Mouse (Mus musculus) liver, embryonic 14.5 days (tissue): ENCODE measurements at regions not wholly inside any gene's neighbourhood (a gene's known extent, or its start where the extent isn't known, plus 50 kb on each side); places are given as distances from the start of the nearest gene placed in this dataset.

Source experiments
- ATAC-seq: fragments of 200-750 bp; cut with Nextera tagmentation; 2 replicates; pipeline ENCODE4 v1.8.0; 2017; ENCODE audit warnings: moderate number of reproducible peaks, mild to moderate bottlenecking, moderate library complexity; ENCODE audit not compliant: insufficient read depth
- DNase-seq, 3 experiments: peaks; one replicate each; pipeline ENCODE4 v3.0.0-alpha.2; 2012 to 2013; ENCODE audit warnings: low read depth in 3 of 3, low spot score in 3 of 3
- H3K27ac ChIP-seq: fragments of 300-500 bp; sonication (generic); 2 replicates; pipeline ENCODE4 v1.5.1; 2014; ENCODE audit warnings: moderate library complexity, mild to moderate bottlenecking, control low read depth, inconsistent platforms
- H3K27me3 ChIP-seq: fragments of 300-500 bp; sonication (generic); 2 replicates; pipeline ENCODE4 v1.6.1; 2014; ENCODE audit warnings: mild to moderate bottlenecking, low read length, moderate library complexity; ENCODE audit not compliant: control insufficient read depth, insufficient read depth
- H3K36me3 ChIP-seq: fragments of 300-500 bp; sonication (generic); replicated peaks from 2 replicates; pipeline ENCODE4 v1.6.1; 2014; ENCODE audit warnings: low read depth; ENCODE audit not compliant: control insufficient read depth, insufficient read depth
- H3K4me1 ChIP-seq, 2 experiments: fragments of 200-500 bp in 1 of 2; fragments of 300-500 bp in 1 of 2; sonication (generic) in 1 of 2; replicated peaks; 2 replicates each; pipeline ENCODE4 v1.6.1; 2012 to 2014; ENCODE audit warnings: antibody characterized with exemption in 1 of 2, inconsistent platforms in 1 of 2, low read length in 1 of 2; ENCODE audit not compliant: control insufficient read depth in 2 of 2, insufficient read depth in 2 of 2
- H3K4me2 ChIP-seq: fragments of 300-500 bp; sonication (generic); 2 replicates; pipeline ENCODE4 v1.6.1; 2014; ENCODE audit warnings: low read depth, mild to moderate bottlenecking, control low read depth, moderate library complexity
- H3K4me3 ChIP-seq, 2 experiments: fragments of 200-500 bp in 1 of 2; fragments of 300-500 bp in 1 of 2; sonication (generic) in 1 of 2; 2 replicates each; pipeline ENCODE4 v1.5.1; 2012 to 2014; ENCODE audit warnings: low read depth in 2 of 2, low read length in 2 of 2, mild to moderate bottlenecking in 2 of 2, control low read depth in 1 of 2, inconsistent platforms in 1 of 2, moderate library complexity in 1 of 2; ENCODE audit not compliant: insufficient read depth in 1 of 2
- H3K9ac ChIP-seq: fragments of 300-500 bp; sonication (generic); replicated peaks from 2 replicates; pipeline ENCODE4 v1.6.1; 2014; ENCODE audit warnings: mild to moderate bottlenecking, control low read depth, moderate library complexity
- H3K9me3 ChIP-seq: fragments of 300-500 bp; sonication (generic); 2 replicates; pipeline ENCODE4 v1.6.1; 2016; ENCODE audit warnings: low read length, mixed read lengths; ENCODE audit not compliant: control insufficient read depth
- CTCF ChIP-seq: IDR thresholded peaks from 2 replicates; pipeline ENCODE4 v1.5.1; 2016; ENCODE audit warnings: antibody characterized with exemption, low read depth, control low read depth
- EP300 ChIP-seq: IDR thresholded peaks from 2 replicates; pipeline ENCODE4 v1.6.1; 2016; ENCODE audit warnings: antibody characterized with exemption, low read depth
- WGBS: fragments of 180-500 bp; shearing (Covaris S2); extraction: QIAGEN DNeasy Blood & Tissue Kit; methylation state at CpG from one replicate; pipeline ENCODE4 v1.1.7; 2014; ENCODE audit not compliant: insufficient replicate concordance; 5-methylcytosine and 5-hydroxymethylcytosine counted together

DNA sequence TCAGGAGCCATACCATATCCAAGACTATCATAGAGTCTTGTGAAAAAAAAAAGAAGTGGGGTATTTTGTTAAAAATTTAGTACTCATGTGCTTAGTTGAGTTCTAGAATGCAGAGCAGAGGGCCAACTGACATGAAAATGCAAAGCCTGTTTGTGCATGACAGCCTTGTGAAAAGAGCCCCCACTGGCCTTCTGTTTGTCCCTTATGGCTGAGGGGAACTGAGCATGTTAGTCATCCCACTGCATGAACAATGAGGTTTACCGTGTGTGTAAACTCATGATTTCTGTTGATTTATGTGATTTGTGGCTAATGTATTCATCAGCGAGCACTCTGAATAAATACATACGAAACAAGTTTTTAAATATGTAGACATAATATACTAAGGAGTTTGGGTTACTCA lies 266.1 kb upstream of the Nox3 start:
- no peak for TF ChIP-seq EP300
- TF ChIP-seq CTCF = no peak
- H3K27me3 ChIP-seq = no peaks in the 10 kb centered on the region
- no peaks in the 10 kb centered on the region for H3K9me3 ChIP-seq
- H3K27ac ChIP-seq = no peak overlapping the region
- no peaks in the 10 kb centered on the region for H3K36me3 ChIP-seq
- 57% methylated on average over 3 of the region's 3 CpGs for WGBS
- no peak overlapping the region for H3K4me3 ChIP-seq
- H3K4me1 ChIP-seq = no peaks in the 10 kb centered on the region
- no peak overlapping the region for H3K9ac ChIP-seq
- no peak for ATAC-seq
- DNase-seq = no peak
- no peak overlapping the region for H3K4me2 ChIP-seq

- Histone ChIP-seq H3K4me2 (no peak overlapping the region), H3K27ac (no peak overlapping the region), H3K27me3 (no peaks in the 10 kb centered on the region), H3K36me3 (no peaks in the 10 kb centered on the region), H3K4me1 (no peaks in the 10 kb centered on the region), H3K4me3 (no peak overlapping the region), H3K9me3 (no peaks in the 10 kb centered on the region), H3K9ac (no peak overlapping the region)
- ATAC-seq = no peak
- TF ChIP-seq EP300 (no peak), CTCF (no peak)
- WGBS = 53% methylated on average over 3 of the region's 3 CpGs
- no peak for DNase-seq
Measured at GRCm38 (mm10) chr17:3946540-3946939, 250.5 kb upstream of the Nox3 start.

DNA sequence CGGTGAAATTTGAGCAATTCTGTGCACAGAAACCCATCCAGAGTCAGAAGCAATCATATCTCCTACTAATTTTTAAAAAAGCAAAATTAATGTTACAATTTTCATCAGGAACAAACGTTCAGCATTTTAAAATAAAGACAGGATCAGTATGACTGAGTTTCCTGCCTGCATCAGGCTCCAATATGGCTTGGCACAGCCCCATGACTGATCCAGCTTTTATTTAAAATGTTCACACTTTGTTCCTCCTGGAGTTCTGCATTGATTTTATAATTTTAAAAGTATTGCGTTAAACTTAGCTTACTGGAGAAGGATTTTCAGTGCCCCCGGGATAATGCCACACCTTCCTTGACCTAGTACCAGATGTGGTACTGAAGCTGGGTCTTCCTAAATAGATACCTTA lies 240.3 kb upstream of the Nox3 start:
- H3K9me3 ChIP-seq = no peaks in the 10 kb centered on the region
- DNase-seq (no peak), ATAC-seq (no peak)
- H3K4me3 ChIP-seq = no peak overlapping the region
- no peak for TF ChIP-seq CTCF
- no peak for TF ChIP-seq EP300
- no peaks in the 10 kb centered on the region for H3K27me3 ChIP-seq
- WGBS = 50% methylated on average over 4 of the region's 4 CpGs
- no peak overlapping the region for H3K9ac ChIP-seq
- H3K36me3 ChIP-seq = no peaks in the 10 kb centered on the region
- H3K27ac ChIP-seq = no peak overlapping the region
- H3K4me2 ChIP-seq = no peak overlapping the region
- no peaks in the 10 kb centered on the region for H3K4me1 ChIP-seq

- ATAC-seq = no peak
- 36% methylated on average over 4 of the region's 4 CpGs for WGBS
- H3K9ac ChIP-seq = no peak overlapping the region
Measured at GRCm38 (mm10) chr17:3933208-3933607, 237.1 kb upstream of the Nox3 start.

GRCm38 (mm10) chr17:3932071-3932470 lies 236.0 kb upstream of the Nox3 start:
- Histone ChIP-seq H3K4me1 (no peaks in the 10 kb centered on the region), H3K4me2 (no peak overlapping the region), H3K4me3 (no peak overlapping the region), H3K27ac (no peak overlapping the region), H3K36me3 (no peaks in the 10 kb centered on the region), H3K27me3 (no peaks in the 10 kb centered on the region), H3K9ac (no peak overlapping the region), H3K9me3 (no peaks in the 10 kb centered on the region)
- TF ChIP-seq CTCF = no peak
- TF ChIP-seq EP300 = no peak
- 67% methylated on average over 5 of the region's 5 CpGs for WGBS
- DNase-seq (no peak), ATAC-seq (no peak)

More at GRCm38 (mm10) chr17:3933208-3933607, 237.1 kb upstream of the Nox3 start:
- no peaks in the 10 kb centered on the region for H3K4me1 ChIP-seq
- no peaks in the 10 kb centered on the region for H3K27me3 ChIP-seq
- TF ChIP-seq EP300 = no peak
- TF ChIP-seq CTCF = no peak
- DNase-seq = no peak
- no peaks in the 10 kb centered on the region for H3K9me3 ChIP-seq
- no peak overlapping the region for H3K4me2 ChIP-seq
- H3K36me3 ChIP-seq = no peaks in the 10 kb centered on the region
- H3K4me3 ChIP-seq = no peak overlapping the region
- H3K27ac ChIP-seq = no peak overlapping the region
